Mouse (Mus musculus): Measurements from ENCODE around the gene Ank2.

Gene Ank2

GRCm38 (mm10) chr3:127113238-127113637 lies 385.9 kb downstream of the Ank2 start:
- no peak for DNase-seq (ENCODE audit: low spot score)

GRCm38 (mm10) chr3:127109413-127109812 lies 389.7 kb downstream of the Ank2 start:
- DNase-seq (ENCODE audit: low spot score): no peak

GRCm38 (mm10) chr3:127108481-127108880 lies 390.7 kb downstream of the Ank2 start:
- no peak for DNase-seq (ENCODE audit: low spot score)

GRCm38 (mm10) chr3:127107281-127107680 lies 391.9 kb downstream of the Ank2 start:
- no peak for DNase-seq (ENCODE audit: low spot score)

GRCm38 (mm10) chr3:127101326-127101725 lies 397.8 kb downstream of the Ank2 start:
- no peak for DNase-seq (ENCODE audit: low spot score)

- DNase-seq (ENCODE audit: low spot score): no peak
Observed at GRCm38 (mm10) chr3:127097745-127098144, 401.4 kb downstream of the Ank2 start.

GRCm38 (mm10) chr3:127097106-127097505 lies 402.0 kb downstream of the Ank2 start:
- no peak for DNase-seq (ENCODE audit: low spot score)

GRCm38 (mm10) chr3:127093631-127094030 lies 405.5 kb downstream of the Ank2 start:
- DNase-seq (ENCODE audit: low spot score): peak; percentile 36

- DNase-seq (ENCODE audit: low spot score): no peak
Observed at GRCm38 (mm10) chr3:127087574-127087973, 411.6 kb downstream of the Ank2 start.

GRCm38 (mm10) chr3:127086834-127087506 lies 412.2 kb downstream of the Ank2 start:
- no peak for DNase-seq (ENCODE audit: low spot score)

- DNase-seq (ENCODE audit: low spot score): no peak
Observed at GRCm38 (mm10) chr3:127077369-127077768, 421.8 kb downstream of the Ank2 start.

- DNase-seq (ENCODE audit: low spot score): no peak
Observed at GRCm38 (mm10) chr3:127075531-127076280, 423.4 kb downstream of the Ank2 start.

- DNase-seq (ENCODE audit: low spot score): peak; percentile 57
Observed at GRCm38 (mm10) chr3:127071471-127071870, 427.7 kb downstream of the Ank2 start.

GRCm38 (mm10) chr3:127063654-127064386 lies 435.3 kb downstream of the Ank2 start:
- DNase-seq (ENCODE audit: low spot score): no peak

GRCm38 (mm10) chr3:127059671-127060070 lies 439.5 kb downstream of the Ank2 start:
- no peak for DNase-seq (ENCODE audit: low spot score)

- no peak for DNase-seq (ENCODE audit: low spot score)
Observed at GRCm38 (mm10) chr3:127041288-127041687, 457.9 kb downstream of the Ank2 start.

- no peak for DNase-seq (ENCODE audit: low spot score)
Observed at GRCm38 (mm10) chr3:127038570-127038969, 460.6 kb downstream of the Ank2 start.

GRCm38 (mm10) chr3:127036118-127036517 lies 463.0 kb downstream of the Ank2 start:
- no peak for DNase-seq (ENCODE audit: low spot score)

- DNase-seq (ENCODE audit: low spot score): peak; percentile 74
Observed at GRCm38 (mm10) chr3:127035540-127035939, 463.6 kb downstream of the Ank2 start.

GRCm38 (mm10) chr3:127034983-127035382 lies 464.2 kb downstream of the Ank2 start:
- no peak for DNase-seq (ENCODE audit: low spot score)

GRCm38 (mm10) chr3:127023992-127024391 lies 475.2 kb downstream of the Ank2 start:
- no peak for DNase-seq (ENCODE audit: low spot score)

GRCm38 (mm10) chr3:127020167-127020566 lies 479.0 kb downstream of the Ank2 start:
- no peak for DNase-seq (ENCODE audit: low spot score)

GRCm38 (mm10) chr3:127019728-127020127 lies 479.4 kb downstream of the Ank2 start:
- DNase-seq (ENCODE audit: low spot score): no peak

Measured in left cerebral cortex, adult 11 months (tissue).